Mouse (Mus musculus) subcutaneous adipose tissue, adult 2 months (tissue): ENCODE data around the gene Miox. TPM values are rescaled to one million over a fixed set of nuclear protein-coding genes. Genes with fewer than 3 reads are reported as not detected.

Experiments used
- polyA plus RNA-seq: library from polyadenylated mRNA; depleted of rRNA; stranded (reverse); fragments of >200 nt; gene quantifications from 2 replicates; pipeline ENCODE4 v1.2.3, GENCODE M21; 2012; ENCODE audit warnings: low replicate concordance; rRNA removed

Gene Miox
- polyA plus RNA-seq = not detected in 2 replicates

DNA sequence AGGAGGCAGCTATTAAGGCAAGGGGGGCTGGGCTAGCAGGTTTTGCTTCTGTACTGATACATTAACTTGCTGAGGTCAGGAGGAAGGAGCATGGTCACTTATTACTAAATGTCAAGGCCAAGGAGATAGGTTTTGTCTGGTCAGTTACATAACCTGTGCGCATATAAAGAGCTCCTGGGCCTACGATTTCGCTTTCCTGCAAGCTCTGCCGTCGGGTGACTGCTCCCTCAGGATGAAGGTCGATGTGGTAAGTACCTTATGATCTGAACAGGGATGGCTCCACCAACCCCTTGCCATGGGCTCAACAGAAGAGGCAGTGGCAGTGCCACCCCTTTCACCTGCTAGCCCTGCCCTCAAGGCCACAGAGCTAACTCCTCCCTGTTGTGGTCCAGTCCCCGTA is at the start of gene Miox:
TSS of gene Miox (plus strand) at position 128 of the 400 bp plus-strand sequence.

DNA sequence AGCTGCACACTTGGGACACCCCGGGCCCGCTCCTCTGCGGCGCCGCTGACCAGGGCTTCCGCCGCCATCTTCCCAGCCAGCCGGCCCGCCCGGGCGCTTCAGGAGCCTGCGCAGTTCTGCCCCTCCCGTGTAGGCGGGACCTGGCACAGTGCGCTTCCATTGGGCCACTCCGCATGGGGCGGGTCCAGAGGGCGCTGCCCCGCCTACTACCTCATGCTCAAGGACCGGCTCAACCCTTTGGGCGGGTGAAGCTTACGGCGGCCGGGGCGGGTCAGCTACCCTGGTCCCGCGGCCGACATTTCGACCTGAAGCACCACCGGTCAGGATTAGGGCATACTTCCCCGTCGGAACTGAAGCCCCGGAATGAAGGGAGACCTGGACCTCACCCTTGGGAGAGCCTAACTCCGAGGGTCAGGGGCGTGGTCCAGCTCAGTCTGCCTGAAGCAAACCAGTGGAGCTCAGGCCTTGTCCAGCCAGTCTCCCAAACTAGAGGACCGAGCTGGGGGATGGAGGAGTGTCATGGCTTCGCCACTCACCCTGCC is 18.9 kb upstream of the Miox start, which contains the start of gene Sbf1:
TSS of gene Sbf1 (minus strand) at position 122 of the 542 bp plus-strand sequence.

DNA sequence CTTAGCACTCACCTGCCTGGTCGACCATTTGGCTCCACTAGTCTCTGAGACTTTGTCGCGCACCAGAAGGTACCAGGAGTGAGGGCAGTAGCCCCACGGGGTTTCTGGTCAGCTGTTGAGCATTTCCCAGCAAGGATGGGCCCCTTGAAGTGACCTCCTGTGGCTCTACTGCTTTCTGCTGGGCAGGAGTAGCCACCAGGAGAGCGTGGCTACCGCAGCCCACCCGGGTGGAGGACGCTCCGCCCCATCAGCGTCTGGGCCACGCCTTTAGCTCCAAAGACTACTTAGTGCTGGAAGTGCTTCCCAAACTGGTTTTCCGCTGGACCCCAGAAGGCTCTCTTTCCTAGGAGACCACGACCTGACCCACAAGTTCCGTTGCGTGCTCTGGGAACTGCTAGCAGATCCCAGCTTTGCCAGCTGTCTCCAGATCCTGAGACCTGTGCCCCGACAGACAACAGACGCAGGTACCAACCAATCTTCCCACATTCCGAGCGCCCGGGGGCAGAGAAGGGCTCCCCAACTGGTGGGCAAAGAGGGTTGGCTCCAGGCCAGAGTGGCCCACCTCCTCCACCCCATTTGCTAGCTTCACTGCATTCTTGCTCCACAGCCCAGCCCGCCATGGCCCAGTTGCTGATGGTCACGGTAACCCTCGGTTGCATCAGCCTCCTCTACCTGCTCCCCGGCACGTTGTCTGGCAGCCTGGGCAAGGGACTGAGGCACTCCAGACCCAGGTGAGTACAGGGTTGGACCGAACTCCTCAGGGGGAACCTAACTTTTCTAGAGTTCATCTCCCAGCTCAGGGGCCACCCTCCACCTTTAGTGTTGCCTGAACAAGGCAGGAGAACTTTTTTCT is 11.3 kb upstream of the Miox start, which contains the start of gene Adm2:
TSS of gene Adm2 (plus strand) at position 51 of the 853 bp plus-strand sequence.

DNA sequence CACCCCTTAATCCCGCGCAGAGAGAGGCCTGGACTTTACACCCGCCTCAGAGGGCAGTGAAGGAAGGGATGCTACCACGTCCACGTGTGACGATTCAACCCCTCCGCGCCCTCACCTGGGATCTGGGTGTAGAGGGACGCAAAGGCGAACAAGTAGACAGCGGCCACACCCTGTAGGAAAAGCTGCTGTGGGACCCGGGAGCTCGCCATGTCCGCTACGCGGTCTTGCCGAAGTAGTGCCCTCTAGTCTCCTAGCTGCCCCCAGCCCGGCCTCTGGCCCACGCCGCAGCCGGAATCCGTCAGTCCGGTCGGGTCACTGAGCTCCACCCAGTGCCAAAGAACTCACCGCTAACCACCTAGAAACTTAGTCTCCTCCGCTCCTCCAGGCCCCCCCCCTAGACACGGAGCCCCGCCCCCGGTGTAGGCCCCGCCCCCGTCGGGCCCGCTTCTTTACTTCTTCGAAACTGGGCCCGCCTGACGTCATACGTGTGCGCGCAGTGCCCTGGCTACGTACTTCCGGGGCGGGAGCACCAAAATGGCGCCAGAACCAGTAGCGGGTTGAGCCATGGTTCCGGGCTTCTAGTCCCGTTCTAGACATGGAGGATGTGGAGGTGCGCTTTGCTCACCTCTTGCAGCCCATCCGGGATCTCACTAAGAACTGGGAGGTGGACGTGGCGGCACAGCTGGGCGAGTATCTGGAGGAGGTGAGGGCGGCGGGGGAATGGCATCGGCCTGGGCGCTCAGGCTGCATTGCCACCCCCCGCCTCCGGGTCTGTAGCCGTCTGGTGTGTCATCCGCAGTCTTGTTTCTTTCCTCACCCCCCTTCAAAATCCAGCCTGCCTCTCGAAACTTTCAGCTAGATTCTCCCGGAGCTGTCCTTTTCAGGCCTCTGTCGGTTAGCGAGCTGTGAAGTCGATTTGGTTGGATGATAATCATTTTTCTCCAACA is 21.3 kb downstream of the Miox start, which contains the start of the genes Lmf2 and Ncaph2:
TSS of gene Lmf2 (minus strand) at position 419 of the 947 bp plus-strand sequence.
TSS of gene Ncaph2 (plus strand) at position 479 of the 947 bp plus-strand sequence.

DNA sequence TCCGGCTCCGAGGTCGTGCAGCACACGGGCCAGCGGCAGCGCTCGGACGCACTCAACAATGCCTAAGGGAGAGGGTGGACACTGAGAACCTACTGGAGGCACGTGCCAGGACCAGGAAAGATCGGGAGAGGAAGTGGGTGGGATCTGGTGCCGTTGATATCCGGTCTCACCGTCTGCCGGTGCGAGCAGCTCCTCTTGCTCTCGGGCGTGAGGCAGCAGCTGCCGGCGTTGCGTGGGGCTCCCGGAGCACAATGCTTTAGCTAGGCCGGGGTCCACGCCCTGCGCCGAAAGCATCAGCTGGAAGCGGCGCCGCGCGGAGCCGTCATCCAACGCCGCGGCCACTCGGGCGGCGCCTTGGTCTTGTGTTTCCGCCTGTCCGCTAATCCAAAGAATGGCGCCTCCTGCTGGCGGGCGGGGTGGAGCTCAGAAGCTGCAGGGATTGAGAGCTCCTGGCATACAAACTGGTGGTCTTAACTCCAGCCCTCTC is 39.6 kb downstream of the Miox start, which contains the start of gene Sco2:
TSS of gene Sco2 (minus strand) at position 85 of the 487 bp plus-strand sequence.

DNA sequence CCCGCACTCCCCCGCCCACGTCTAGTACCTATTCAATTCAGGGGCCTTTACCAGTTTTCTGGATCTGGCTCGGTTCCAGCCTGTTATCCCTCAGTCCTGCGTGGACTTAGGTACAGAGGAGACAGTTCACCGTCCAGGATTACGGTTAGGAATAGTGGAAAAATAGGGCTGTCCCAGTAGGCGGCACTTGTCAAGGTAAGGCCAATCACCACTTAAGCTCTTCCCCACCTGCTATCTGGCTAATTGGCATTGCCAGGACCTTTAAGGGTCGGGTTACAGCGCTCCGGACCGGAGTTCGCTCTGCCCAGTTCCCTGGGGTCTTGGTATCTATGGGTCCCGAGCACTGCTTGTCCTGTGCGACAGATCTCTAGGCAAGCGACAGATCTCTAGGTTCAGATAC is 42.8 kb downstream of the Miox start, which contains the start of gene Tymp:
TSS of gene Tymp (minus strand) at position 83 of the 400 bp plus-strand sequence.

DNA sequence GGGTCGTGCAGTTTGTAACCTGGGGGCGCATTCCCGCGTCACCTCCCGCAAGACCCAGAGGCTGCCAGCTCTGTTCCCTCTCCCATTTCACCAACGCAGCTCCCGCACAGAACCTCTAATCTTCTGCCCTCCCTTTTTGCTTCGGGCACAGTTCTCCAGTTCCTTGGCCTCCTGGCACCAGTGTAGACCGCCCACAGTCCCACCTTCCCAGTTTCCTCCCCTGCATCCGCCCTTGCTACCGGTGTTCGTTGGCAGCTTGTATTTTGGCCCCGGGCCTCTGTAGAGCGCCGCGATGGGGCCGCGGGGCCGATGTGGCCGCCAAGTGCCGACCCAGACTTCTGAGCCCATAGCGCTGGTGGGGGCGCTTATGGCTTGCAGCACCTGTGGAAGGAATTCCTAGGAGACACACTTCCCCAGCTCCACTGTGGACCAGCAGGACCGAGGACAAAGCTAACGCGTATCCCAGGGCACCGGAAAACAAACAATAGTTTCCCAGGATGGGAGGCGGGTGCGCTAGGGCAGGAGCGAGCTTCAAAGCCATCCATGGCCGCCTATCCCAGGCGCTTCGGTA is 44.7 kb downstream of the Miox start, which contains the start of gene Odf3b:
TSS of gene Odf3b (minus strand) at position 452 of the 571 bp plus-strand sequence.

DNA sequence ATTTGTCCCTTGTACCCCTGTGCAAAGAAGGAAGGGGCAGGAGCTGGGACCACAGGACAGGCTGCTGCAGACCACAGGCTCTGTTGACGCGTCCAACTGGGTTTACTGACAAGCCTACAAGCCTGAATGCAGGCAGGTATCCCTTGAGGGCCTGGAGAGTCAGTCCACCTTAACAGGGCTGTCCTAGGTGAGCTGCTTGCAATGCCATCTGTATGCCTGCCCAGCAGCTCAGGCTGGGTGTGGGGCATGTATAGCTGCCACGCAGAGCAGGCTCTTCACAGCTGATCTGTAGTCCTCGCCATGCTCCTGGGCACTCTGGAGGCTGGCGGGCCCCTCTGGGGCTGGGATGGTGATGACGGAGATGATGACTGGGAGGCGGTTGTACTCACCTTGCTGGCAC is 50.4 kb downstream of the Miox start, which contains the start of gene Klhdc7b:
TSS of gene Klhdc7b (plus strand) at position 301 of the 400 bp plus-strand sequence.

Other genes with a start within 250 kb of the Miox start
- 40.9 and 49.5 TPM in 2 replicates for gene Selenoo, start 245.3 kb upstream of the Miox start, polyA plus RNA-seq
- gene Tubgcp6, start 211.3 kb upstream of the Miox start, polyA plus RNA-seq = 27.8 and 39.6 TPM in 2 replicates
- 41.7 and 54.8 TPM in 2 replicates for gene Hdac10, start 205.7 kb upstream of the Miox start, polyA plus RNA-seq
- gene Mapk12, start 193.7 kb upstream of the Miox start, polyA plus RNA-seq = 18.6 and 31.5 TPM in 2 replicates
- gene Mapk11, start 184.8 kb upstream of the Miox start, polyA plus RNA-seq = 11.1 and 14.2 TPM in 2 replicates
- 65.4 and 208 TPM in 2 replicates for gene Plxnb2, start 153.6 kb upstream of the Miox start, polyA plus RNA-seq
- gene Dennd6b, start 137.9 kb upstream of the Miox start, polyA plus RNA-seq = 12.7 and 21.1 TPM in 2 replicates
- 60.4 and 149 TPM in 2 replicates for gene Ppp6r2, start 122.8 kb upstream of the Miox start, polyA plus RNA-seq
- gene Sbf1, start 19.1 kb upstream of the Miox start, polyA plus RNA-seq = 169 and 209 TPM in 2 replicates
- 0.18 TPM in 1 of 2 replicates, not detected in the other for gene Adm2, start 11.7 kb upstream of the Miox start, polyA plus RNA-seq
- 49.7 and 68.9 TPM in 2 replicates for gene Lmf2, start 21.3 kb downstream of the Miox start, polyA plus RNA-seq
- 111 and 131 TPM in 2 replicates for gene Ncaph2, start 21.3 kb downstream of the Miox start, polyA plus RNA-seq
- 31.0 and 49.1 TPM in 2 replicates for gene Sco2, start 39.4 kb downstream of the Miox start, polyA plus RNA-seq
- gene Tymp, start 42.6 kb downstream of the Miox start, polyA plus RNA-seq = 2.2 and 2.5 TPM in 2 replicates
- 3.5 and 8.1 TPM in 2 replicates for gene Odf3b, start 44.9 kb downstream of the Miox start, polyA plus RNA-seq
- gene Klhdc7b, start 50.5 kb downstream of the Miox start, polyA plus RNA-seq = not detected in 2 replicates
- not detected in 2 replicates for gene Syce3, start 76.1 kb downstream of the Miox start, polyA plus RNA-seq
- 23.9 and 81.0 TPM in 2 replicates for gene Cpt1b, start 91.5 kb downstream of the Miox start, polyA plus RNA-seq
- 1.1 and 1.2 TPM in 2 replicates for gene C730034F03Rik, start 95.2 kb downstream of the Miox start, polyA plus RNA-seq
- gene Gm44502, start 95.3 kb downstream of the Miox start, polyA plus RNA-seq = 0.53 TPM in 1 of 2 replicates, not detected in the other
- 74.5 and 84.9 TPM in 2 replicates for gene Chkb, start 95.5 kb downstream of the Miox start, polyA plus RNA-seq
- 0.03 and 0.73 TPM in 2 replicates for gene Mapk8ip2, start 119.5 kb downstream of the Miox start, polyA plus RNA-seq
- 58.6 and 80.0 TPM in 2 replicates for gene Arsa, start 143.0 kb downstream of the Miox start, polyA plus RNA-seq
- 28.8 and 64.8 TPM in 2 replicates for gene Shank3, start 165.2 kb downstream of the Miox start, polyA plus RNA-seq
- gene Acr, start 233.9 kb downstream of the Miox start, polyA plus RNA-seq = 1.2 and 3.3 TPM in 2 replicates